Mouse (Mus musculus): ENCODE measurements around the gene Ccnyl1. TPM values are rescaled to one million over a fixed set of nuclear protein-coding genes. Genes with fewer than 3 reads are reported as not detected.
"Not testable (repeated sequence)": the region's sequence is repeated elsewhere in the genome, so short reads cannot be mapped to it uniquely, and the experiment has no call there.

Gene Ccnyl1
- polyA plus RNA-seq (2014; fragmentation: Nextera tagmentation; extraction: Ambion mirVana), result 10.2 and 12.9 TPM in 2 replicates

GRCm38 (mm10) chr1:64690213-64691013 is at the start of gene Ccnyl1:
TSS of gene Ccnyl1 (plus strand) at chr1:64690455.
- H3K9me3 ChIP-seq (ENCODE audit: control insufficient read depth, low read length), result no peaks in the 10 kb centered on the region
- H3K27ac ChIP-seq (ENCODE audit: low read depth, low read length), result peak within 1 kb of the TSS; percentile 54
- peaks cover 9% of the 10 kb centered on the region for H3K4me1 ChIP-seq (ENCODE audit: control insufficient read depth, insufficient read depth, low read length)
- peak within 1 kb of the TSS; percentile 80 for H3K4me2 ChIP-seq
- ATAC-seq (ENCODE audit: low FRiP score) (peak; percentile 99), DNase-seq (ENCODE audit: low spot score, missing footprints) (peak; percentile 99)
- no peaks in the 10 kb centered on the region for H3K36me3 ChIP-seq (ENCODE audit: control insufficient read depth, insufficient read depth, low read length)
- H3K4me3 ChIP-seq (ENCODE audit: low read depth, low read length), result peak within 1 kb of the TSS; percentile 87
- peak within 1 kb of the TSS; percentile 89 for H3K9ac ChIP-seq (ENCODE audit: low read length)
- under 1% methylated on average over 65 of the region's 71 CpGs for WGBS
- H3K27me3 ChIP-seq (ENCODE audit: control insufficient read depth, insufficient read depth, low read length), result no peaks in the 10 kb centered on the region

GRCm38 (mm10) chr1:64641069-64641468 is 49.2 kb upstream of the Ccnyl1 start:
- no peaks in the 10 kb centered on the region for H3K27me3 ChIP-seq (ENCODE audit: control insufficient read depth, insufficient read depth, low read length)
- 93% methylated on average over 6 of the region's 6 CpGs for WGBS
- no peak overlapping the region for H3K9ac ChIP-seq (ENCODE audit: low read length)
- DNase-seq (ENCODE audit: low spot score, missing footprints), result no peak
- H3K27ac ChIP-seq (ENCODE audit: low read depth, low read length), result no peak overlapping the region
- no peak for ATAC-seq (ENCODE audit: low FRiP score)
- no peaks in the 10 kb centered on the region for H3K36me3 ChIP-seq (ENCODE audit: control insufficient read depth, insufficient read depth, low read length)
- no peaks in the 10 kb centered on the region for H3K4me1 ChIP-seq (ENCODE audit: control insufficient read depth, insufficient read depth, low read length)
- H3K4me3 ChIP-seq (ENCODE audit: low read depth, low read length), result no peak overlapping the region
- no peaks in the 10 kb centered on the region for H3K9me3 ChIP-seq (ENCODE audit: control insufficient read depth, low read length)
- no peak overlapping the region for H3K4me2 ChIP-seq

- not testable (repeated sequence) for H3K36me3 ChIP-seq (ENCODE audit: control insufficient read depth, insufficient read depth, low read length); DNase-seq (ENCODE audit: low spot score, missing footprints); H3K4me3 ChIP-seq (ENCODE audit: low read depth, low read length); H3K27ac ChIP-seq (ENCODE audit: low read depth, low read length); H3K4me1 ChIP-seq (ENCODE audit: control insufficient read depth, insufficient read depth, low read length); H3K27me3 ChIP-seq (ENCODE audit: control insufficient read depth, insufficient read depth, low read length); H3K4me2 ChIP-seq; H3K9ac ChIP-seq (ENCODE audit: low read length); ATAC-seq (ENCODE audit: low FRiP score); H3K9me3 ChIP-seq (ENCODE audit: control insufficient read depth, low read length)
- WGBS, result 92% methylated on average over 8 of the region's 8 CpGs
These were observed 47.7 kb upstream of the Ccnyl1 start for GRCm38 (mm10) chr1:64642541-64642940.

- no peaks in the 10 kb centered on the region for H3K9me3 ChIP-seq (ENCODE audit: control insufficient read depth, low read length)
- H3K9ac ChIP-seq (ENCODE audit: low read length), result no peak overlapping the region
- WGBS, result 94% methylated on average over 3 of the region's 3 CpGs
- no peak for DNase-seq (ENCODE audit: low spot score, missing footprints)
- H3K36me3 ChIP-seq (ENCODE audit: control insufficient read depth, insufficient read depth, low read length), result no peaks in the 10 kb centered on the region
- H3K4me3 ChIP-seq (ENCODE audit: low read depth, low read length), result no peak overlapping the region
- H3K4me2 ChIP-seq, result no peak overlapping the region
- H3K4me1 ChIP-seq (ENCODE audit: control insufficient read depth, insufficient read depth, low read length), result no peaks in the 10 kb centered on the region
- no peak overlapping the region for H3K27ac ChIP-seq (ENCODE audit: low read depth, low read length)
- H3K27me3 ChIP-seq (ENCODE audit: control insufficient read depth, insufficient read depth, low read length), result no peaks in the 10 kb centered on the region
- ATAC-seq (ENCODE audit: low FRiP score), result no peak
These were observed 45.7 kb upstream of the Ccnyl1 start for GRCm38 (mm10) chr1:64644513-64644912.

- no peak for DNase-seq (ENCODE audit: low spot score, missing footprints)
- no peak overlapping the region for H3K27ac ChIP-seq (ENCODE audit: low read depth, low read length)
These were observed 40.7 kb upstream of the Ccnyl1 start for GRCm38 (mm10) chr1:64649362-64650124.

GRCm38 (mm10) chr1:64653701-64654100 is 36.6 kb upstream of the Ccnyl1 start:
- DNase-seq (ENCODE audit: low spot score, missing footprints) (no peak), ATAC-seq (ENCODE audit: low FRiP score) (no peak)
- H3K9me3 ChIP-seq (ENCODE audit: control insufficient read depth, low read length), result no peaks in the 10 kb centered on the region
- H3K27ac ChIP-seq (ENCODE audit: low read depth, low read length), result no peak overlapping the region
- WGBS, result 91% methylated on average over 6 of the region's 6 CpGs
- no peak overlapping the region for H3K4me3 ChIP-seq (ENCODE audit: low read depth, low read length)
- no peak overlapping the region for H3K9ac ChIP-seq (ENCODE audit: low read length)
- H3K4me1 ChIP-seq (ENCODE audit: control insufficient read depth, insufficient read depth, low read length), result no peaks in the 10 kb centered on the region
- H3K36me3 ChIP-seq (ENCODE audit: control insufficient read depth, insufficient read depth, low read length), result no peaks in the 10 kb centered on the region
- no peak overlapping the region for H3K4me2 ChIP-seq
- no peaks in the 10 kb centered on the region for H3K27me3 ChIP-seq (ENCODE audit: control insufficient read depth, insufficient read depth, low read length)

More at GRCm38 (mm10) chr1:64649362-64650124, 40.7 kb upstream of the Ccnyl1 start:
- H3K9ac ChIP-seq (ENCODE audit: low read length), result no peak overlapping the region
- H3K9me3 ChIP-seq (ENCODE audit: control insufficient read depth, low read length), result no peaks in the 10 kb centered on the region
- ATAC-seq (ENCODE audit: low FRiP score), result no peak
- no peaks in the 10 kb centered on the region for H3K4me1 ChIP-seq (ENCODE audit: control insufficient read depth, insufficient read depth, low read length)
- H3K36me3 ChIP-seq (ENCODE audit: control insufficient read depth, insufficient read depth, low read length), result no peaks in the 10 kb centered on the region
- H3K4me3 ChIP-seq (ENCODE audit: low read depth, low read length), result no peak overlapping the region
- H3K4me2 ChIP-seq, result no peak overlapping the region
- H3K27me3 ChIP-seq (ENCODE audit: control insufficient read depth, insufficient read depth, low read length), result no peaks in the 10 kb centered on the region
- 77% methylated on average over 11 of the region's 11 CpGs for WGBS

GRCm38 (mm10) chr1:64655415-64655814 is 34.8 kb upstream of the Ccnyl1 start:
- Histone ChIP-seq H3K9ac (ENCODE audit: low read length) (no peak overlapping the region), H3K4me2 (no peak overlapping the region), H3K27ac (ENCODE audit: low read depth, low read length) (no peak overlapping the region), H3K4me3 (ENCODE audit: low read depth, low read length) (no peak overlapping the region), H3K27me3 (ENCODE audit: control insufficient read depth, insufficient read depth, low read length) (no peaks in the 10 kb centered on the region), H3K4me1 (ENCODE audit: control insufficient read depth, insufficient read depth, low read length) (no peaks in the 10 kb centered on the region), H3K36me3 (ENCODE audit: control insufficient read depth, insufficient read depth, low read length) (no peaks in the 10 kb centered on the region), H3K9me3 (ENCODE audit: control insufficient read depth, low read length) (no peaks in the 10 kb centered on the region)
- ATAC-seq (ENCODE audit: low FRiP score) (no peak), DNase-seq (ENCODE audit: low spot score, missing footprints) (no peak)
- 5% methylated on average over 1 of the region's 1 CpGs for WGBS

- no peak for ATAC-seq (ENCODE audit: low FRiP score)
- no peak for DNase-seq (ENCODE audit: low spot score, missing footprints)
- Histone ChIP-seq H3K4me2 (no peak overlapping the region), H3K27ac (ENCODE audit: low read depth, low read length) (no peak overlapping the region), H3K4me1 (ENCODE audit: control insufficient read depth, insufficient read depth, low read length) (no peaks in the 10 kb centered on the region), H3K4me3 (ENCODE audit: low read depth, low read length) (no peak overlapping the region), H3K9ac (ENCODE audit: low read length) (no peak overlapping the region), H3K27me3 (ENCODE audit: control insufficient read depth, insufficient read depth, low read length) (no peaks in the 10 kb centered on the region), H3K36me3 (ENCODE audit: control insufficient read depth, insufficient read depth, low read length) (no peaks in the 10 kb centered on the region), H3K9me3 (ENCODE audit: control insufficient read depth, low read length) (no peaks in the 10 kb centered on the region)
- 87% methylated on average over 3 of the region's 3 CpGs for WGBS
These were observed 33.7 kb upstream of the Ccnyl1 start for GRCm38 (mm10) chr1:64656423-64657129.

All from midbrain, embryonic 11.5 days (tissue).